Mouse (Mus musculus): Measurements from ENCODE around the gene Ampd3. TPM values are rescaled to one million over a fixed set of nuclear protein-coding genes. Genes with fewer than 3 reads are reported as not detected.
A peak's percentile ranks its signal among the peaks of the same experiment; 100 is the strongest.

The Ampd3 gene
- polyA plus RNA-seq, 1 experiment from 2014 or later = 10.2 TPM

- Histone ChIP-seq H3K4me2 (ENCODE audit: low read depth, low read length) (no peak overlapping the region), H3K4me3 (ENCODE audit: low read length) (no peak overlapping the region), H3K27me3 (ENCODE audit: control insufficient read depth, insufficient read depth, low read length) (no peaks in the 10 kb centered on the region), H3K36me3 (ENCODE audit: control insufficient read depth, insufficient read depth) (no peaks in the 10 kb centered on the region), H3K27ac (ENCODE audit: low read length) (no peak overlapping the region), H3K9ac (ENCODE audit: low read length) (no peak overlapping the region), H3K4me1 (ENCODE audit: control insufficient read depth, insufficient read depth, low read length) (no peaks in the 10 kb centered on the region), H3K9me3 (replicated peaks; ENCODE audit: control insufficient read depth, low read length) (no peaks in the 10 kb centered on the region)
- 54% methylated on average over 2 of the region's 2 CpGs for WGBS
- ATAC-seq (replicated peaks; ENCODE audit: extremely low read depth, insufficient read depth, low FRiP score) = no peak
These were observed 11.6 kb upstream of the Ampd3 start for GRCm38 (mm10) chr7:110756440-110756839.

- Histone ChIP-seq H3K4me1 (ENCODE audit: control insufficient read depth, insufficient read depth, low read length) (0 out of 2 replicates have a peak, but pooled peaks cover 1% of the 10 kb centered on the region), H3K4me2 (ENCODE audit: low read depth, low read length) (no peak overlapping the region), H3K27me3 (ENCODE audit: control insufficient read depth, insufficient read depth, low read length) (no peaks in the 10 kb centered on the region), H3K9ac (ENCODE audit: low read length) (no peak overlapping the region), H3K4me3 (ENCODE audit: low read length) (no peak overlapping the region), H3K27ac (ENCODE audit: low read length) (no peak overlapping the region), H3K9me3 (replicated peaks; ENCODE audit: control insufficient read depth, low read length) (no peaks in the 10 kb centered on the region), H3K36me3 (ENCODE audit: control insufficient read depth, insufficient read depth) (no peaks in the 10 kb centered on the region)
- ATAC-seq (replicated peaks; ENCODE audit: extremely low read depth, insufficient read depth, low FRiP score) = no peak
- WGBS = 65% methylated on average over 5 of the region's 5 CpGs
These were observed 5.3 kb upstream of the Ampd3 start for GRCm38 (mm10) chr7:110762605-110763180.

- no peaks in the 10 kb centered on the region for H3K27me3 ChIP-seq (ENCODE audit: control insufficient read depth, insufficient read depth, low read length)
- no peaks in the 10 kb centered on the region for H3K36me3 ChIP-seq (ENCODE audit: control insufficient read depth, insufficient read depth)
- H3K4me3 ChIP-seq (ENCODE audit: low read length) = peak overlapping the region; percentile 60
- H3K4me1 ChIP-seq (ENCODE audit: control insufficient read depth, insufficient read depth, low read length) = peaks cover 25% of the 10 kb centered on the region
- under 1% methylated on average over 61 of the region's 61 CpGs for WGBS
- peak overlapping the region; percentile 54 for H3K27ac ChIP-seq (ENCODE audit: low read length)
- peak; percentile 66 for ATAC-seq (replicated peaks; ENCODE audit: extremely low read depth, insufficient read depth, low FRiP score)
- peak overlapping the region; percentile 88 for H3K9ac ChIP-seq (ENCODE audit: low read length)
- H3K4me2 ChIP-seq (ENCODE audit: low read depth, low read length) = peak overlapping the region; percentile 95
- H3K9me3 ChIP-seq (replicated peaks; ENCODE audit: control insufficient read depth, low read length) = no peaks in the 10 kb centered on the region
These were observed 552 bp downstream of the Ampd3 start for GRCm38 (mm10) chr7:110768451-110769064.

GRCm38 (mm10) chr7:110769094-110769493 is 1.1 kb downstream of the Ampd3 start:
- H3K9me3 ChIP-seq (replicated peaks; ENCODE audit: control insufficient read depth, low read length) = no peaks in the 10 kb centered on the region
- H3K27ac ChIP-seq (ENCODE audit: low read length) = peak overlapping the region; percentile 54
- ATAC-seq (replicated peaks; ENCODE audit: extremely low read depth, insufficient read depth, low FRiP score) = no peak
- peak overlapping the region; percentile 88 for H3K9ac ChIP-seq (ENCODE audit: low read length)
- H3K4me3 ChIP-seq (ENCODE audit: low read length) = peak overlapping the region; percentile 60
- H3K4me1 ChIP-seq (ENCODE audit: control insufficient read depth, insufficient read depth, low read length) = peaks cover 30% of the 10 kb centered on the region
- 34% methylated on average over 4 of the region's 4 CpGs for WGBS
- H3K4me2 ChIP-seq (ENCODE audit: low read depth, low read length) = peak overlapping the region; percentile 95
- no peaks in the 10 kb centered on the region for H3K36me3 ChIP-seq (ENCODE audit: control insufficient read depth, insufficient read depth)
- H3K27me3 ChIP-seq (ENCODE audit: control insufficient read depth, insufficient read depth, low read length) = no peaks in the 10 kb centered on the region

GRCm38 (mm10) chr7:110770949-110771348 is 2.9 kb downstream of the Ampd3 start:
- Histone ChIP-seq H3K4me2 (ENCODE audit: low read depth, low read length) (no peak overlapping the region), H3K9me3 (replicated peaks; ENCODE audit: control insufficient read depth, low read length) (no peaks in the 10 kb centered on the region), H3K27me3 (ENCODE audit: control insufficient read depth, insufficient read depth, low read length) (no peaks in the 10 kb centered on the region), H3K27ac (ENCODE audit: low read length) (no peak overlapping the region), H3K36me3 (ENCODE audit: control insufficient read depth, insufficient read depth) (no peaks in the 10 kb centered on the region), H3K4me1 (ENCODE audit: control insufficient read depth, insufficient read depth, low read length) (peaks cover 39% of the 10 kb centered on the region), H3K4me3 (ENCODE audit: low read length) (no peak overlapping the region), H3K9ac (ENCODE audit: low read length) (no peak overlapping the region)
- WGBS = 80% methylated on average over 4 of the region's 4 CpGs
- no peak for ATAC-seq (replicated peaks; ENCODE audit: extremely low read depth, insufficient read depth, low FRiP score)

GRCm38 (mm10) chr7:110772343-110772742 is 4.3 kb downstream of the Ampd3 start:
- Histone ChIP-seq H3K27ac (ENCODE audit: low read length) (no peak overlapping the region), H3K4me2 (ENCODE audit: low read depth, low read length) (no peak overlapping the region), H3K4me3 (ENCODE audit: low read length) (no peak overlapping the region), H3K27me3 (ENCODE audit: control insufficient read depth, insufficient read depth, low read length) (no peaks in the 10 kb centered on the region), H3K36me3 (ENCODE audit: control insufficient read depth, insufficient read depth) (no peaks in the 10 kb centered on the region), H3K4me1 (ENCODE audit: control insufficient read depth, insufficient read depth, low read length) (peaks cover 39% of the 10 kb centered on the region), H3K9ac (ENCODE audit: low read length) (no peak overlapping the region), H3K9me3 (replicated peaks; ENCODE audit: control insufficient read depth, low read length) (no peaks in the 10 kb centered on the region)
- no peak for ATAC-seq (replicated peaks; ENCODE audit: extremely low read depth, insufficient read depth, low FRiP score)
- WGBS = 58% methylated on average over 3 of the region's 3 CpGs

- Histone ChIP-seq H3K4me1 (ENCODE audit: control insufficient read depth, insufficient read depth, low read length) (peaks cover 35% of the 10 kb centered on the region), H3K4me3 (ENCODE audit: low read length) (peak overlapping the region; percentile 31), H3K9ac (ENCODE audit: low read length) (peak overlapping the region; percentile 52), H3K36me3 (ENCODE audit: control insufficient read depth, insufficient read depth) (no peaks in the 10 kb centered on the region), H3K27ac (ENCODE audit: low read length) (peak overlapping the region; percentile 71), H3K4me2 (ENCODE audit: low read depth, low read length) (peak overlapping the region; percentile 55), H3K9me3 (replicated peaks; ENCODE audit: control insufficient read depth, low read length) (no peaks in the 10 kb centered on the region), H3K27me3 (ENCODE audit: control insufficient read depth, insufficient read depth, low read length) (no peaks in the 10 kb centered on the region)
- ATAC-seq (replicated peaks; ENCODE audit: extremely low read depth, insufficient read depth, low FRiP score) = 0 out of 2 replicates have a peak, but pooled peaks have one; percentile 46
- WGBS = 22% methylated on average over 14 of the region's 14 CpGs
These were observed 5.4 kb downstream of the Ampd3 start for GRCm38 (mm10) chr7:110773204-110774002.

- H3K4me2 ChIP-seq (ENCODE audit: low read depth, low read length) = peak overlapping the region; percentile 55
- 70% methylated on average over 1 of the region's 1 CpGs for WGBS
These were observed 6.1 kb downstream of the Ampd3 start for GRCm38 (mm10) chr7:110774077-110774476.

GRCm38 (mm10) chr7:110774674-110775073 is 6.7 kb downstream of the Ampd3 start:
- H3K27ac ChIP-seq (ENCODE audit: low read length) = no peak overlapping the region
- no peak overlapping the region for H3K4me3 ChIP-seq (ENCODE audit: low read length)
- no peaks in the 10 kb centered on the region for H3K36me3 ChIP-seq (ENCODE audit: control insufficient read depth, insufficient read depth)
- ATAC-seq (replicated peaks; ENCODE audit: extremely low read depth, insufficient read depth, low FRiP score) = no peak
- no peak overlapping the region for H3K9ac ChIP-seq (ENCODE audit: low read length)
- no peak overlapping the region for H3K4me2 ChIP-seq (ENCODE audit: low read depth, low read length)
- H3K27me3 ChIP-seq (ENCODE audit: control insufficient read depth, insufficient read depth, low read length) = no peaks in the 10 kb centered on the region
- H3K4me1 ChIP-seq (ENCODE audit: control insufficient read depth, insufficient read depth, low read length) = peaks cover 28% of the 10 kb centered on the region
- WGBS = 64% methylated on average over 8 of the region's 8 CpGs
- no peaks in the 10 kb centered on the region for H3K9me3 ChIP-seq (replicated peaks; ENCODE audit: control insufficient read depth, low read length)

More at GRCm38 (mm10) chr7:110774077-110774476, 6.1 kb downstream of the Ampd3 start:
- peak overlapping the region; percentile 71 for H3K27ac ChIP-seq (ENCODE audit: low read length)
- no peaks in the 10 kb centered on the region for H3K36me3 ChIP-seq (ENCODE audit: control insufficient read depth, insufficient read depth)
- ATAC-seq (replicated peaks; ENCODE audit: extremely low read depth, insufficient read depth, low FRiP score) = peak; percentile 29
- H3K9ac ChIP-seq (ENCODE audit: low read length) = peak overlapping the region; percentile 52
- peak overlapping the region; percentile 31 for H3K4me3 ChIP-seq (ENCODE audit: low read length)
- no peaks in the 10 kb centered on the region for H3K27me3 ChIP-seq (ENCODE audit: control insufficient read depth, insufficient read depth, low read length)
- peaks cover 33% of the 10 kb centered on the region for H3K4me1 ChIP-seq (ENCODE audit: control insufficient read depth, insufficient read depth, low read length)
- H3K9me3 ChIP-seq (replicated peaks; ENCODE audit: control insufficient read depth, low read length) = no peaks in the 10 kb centered on the region
